Mouse (Mus musculus) ES-E14 (cell line): ENCODE measurements around the gene Mrpl18.

ENCODE experiments used
- CHD2 ChIP-seq: IDR thresholded peaks from 2 replicates; pipeline ENCODE4 v1.6.1; 2014; ENCODE audit warnings: mild to moderate bottlenecking, low read depth, low read length, inconsistent platforms
- HCFC1 ChIP-seq: IDR thresholded peaks from 2 replicates; pipeline ENCODE4 v1.6.1; 2012; ENCODE audit warnings: low read length, inconsistent platforms, borderline replicate concordance; ENCODE audit not compliant: insufficient read depth
- MAFK ChIP-seq: IDR thresholded peaks from 2 replicates; pipeline ENCODE4 v1.6.1; 2014; ENCODE audit warnings: mild to moderate bottlenecking, low read depth, low read length, inconsistent platforms; ENCODE audit not compliant: insufficient read depth
- ZNF384 ChIP-seq: IDR thresholded peaks from 2 replicates; pipeline ENCODE4 v1.6.1; 2012; ENCODE audit warnings: low read depth, low read length, inconsistent platforms

DNA sequence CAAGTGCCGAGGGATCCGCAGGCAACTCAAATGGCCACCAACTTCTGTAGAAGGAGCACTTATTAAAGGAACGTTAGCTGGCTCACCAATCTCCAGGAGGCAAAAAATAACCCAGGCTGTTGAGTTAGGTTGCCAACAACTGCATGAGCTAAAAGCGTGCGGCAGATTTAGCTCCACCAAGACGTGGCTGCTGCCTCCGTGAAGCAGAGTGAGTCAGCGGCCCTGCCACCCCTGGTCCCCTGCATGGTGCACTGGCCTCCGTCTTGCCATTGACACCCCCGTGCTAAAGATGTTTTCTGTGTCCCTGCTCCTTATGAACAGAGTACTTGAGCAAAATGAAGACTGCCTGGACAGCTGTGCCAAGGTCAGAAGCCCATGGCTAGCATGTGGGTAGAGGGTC, 49.3 kb downstream of the Mrpl18 start:
- TF ChIP-seq MAFK = no peak
- TF ChIP-seq CHD2 = no peak
- no peak for TF ChIP-seq ZNF384
- no peak for TF ChIP-seq HCFC1
